In genomic region chr5:73255321-73256251, GRCm38 (mm10) we compare ENCODE assay signal across 8 mouse cellular contexts. TPM values are rescaled to one million over a fixed set of nuclear protein-coding genes. Genes with fewer than 3 reads are reported as not detected.
A peak's percentile ranks its signal among the peaks of the same experiment; 100 is the strongest.
DNase-seq lines count a peak whose midpoint lies in the region; ATAC-seq lines count a peak whose summit lies in the region.

No protein-coding gene starts in this region.

- no peaks in the 10 kb centered on the region for H3K36me3 ChIP-seq in hindbrain, embryonic 11.5 days (ENCODE audit: control insufficient read depth, insufficient read depth, low read length)

- no peaks in the 10 kb centered on the region; the same call in 1 of the 2 replicates for H3K4me1 ChIP-seq in hindbrain, embryonic 11.5 days (replicated peaks; ENCODE audit: control insufficient read depth, insufficient read depth, low read length)

- H3K9me3 ChIP-seq in hindbrain, embryonic 11.5 days (ENCODE audit: control insufficient read depth, low read length), result no peaks in the 10 kb centered on the region

- H3K9ac ChIP-seq in hindbrain, embryonic 11.5 days (ENCODE audit: low read depth, low read length), result peak overlapping the region; percentile 77

- peak; percentile 71 for ATAC-seq in hindbrain, embryonic 11.5 days (ENCODE audit: low FRiP score)

- peak; percentile 54 for DNase-seq in R1 (ENCODE audit: low read depth, low spot score)
- peak; percentile 70 for DNase-seq in cerebellum, adult 9-11 months
- peak; percentile 25 to 69 for DNase-seq in frontal cortex, postnatal 10 days (ENCODE audit: low spot score in 2 of 2)
- peak; percentile 79 for DNase-seq in hindbrain, embryonic 11.5 days (ENCODE audit: low spot score)
- DNase-seq in layer of hippocampus, postnatal 25 days (ENCODE audit: extremely low spot score in 1 of 2, low spot score in 1 of 2), result peak; percentile 51 to 58
- peak; percentile 47 for DNase-seq in lung, postnatal 25 days (ENCODE audit: low spot score)
- peak; percentile 37 for DNase-seq in retina, postnatal 7 days (ENCODE audit: low read depth, low spot score)
- DNase-seq in urinary bladder, postnatal 14 days (ENCODE audit: low spot score), result peak; percentile 53

- WGBS in hindbrain, embryonic 11.5 days, result under 1% methylated on average over 92 of the region's 129 CpGs

- peak overlapping the region; percentile 56 for H3K4me2 ChIP-seq in hindbrain, embryonic 11.5 days (replicated peaks; ENCODE audit: low read depth, low read length)

- peak overlapping the region; percentile 93 for H3K4me3 ChIP-seq in hindbrain, embryonic 11.5 days (ENCODE audit: low read depth, low read length)

- no peaks in the 10 kb centered on the region for H3K27me3 ChIP-seq in hindbrain, embryonic 11.5 days (ENCODE audit: control insufficient read depth, insufficient read depth, low read length)

- peak overlapping the region; percentile 93 for H3K27ac ChIP-seq in hindbrain, embryonic 11.5 days (ENCODE audit: low read depth, low read length)

RNA-seq across cellular contexts. Expression of gene Fryl, which starts 0.8 kb away (rescaled TPM):
- polyA plus RNA-seq in hindbrain, embryonic 11.5 days (2014; fragmentation: Nextera tagmentation; extraction: Ambion mirVana), result 40.2 and 53.2 TPM in 2 replicates
- 10 to 100 TPM; 60.0 to 65.0 TPM for total RNA-seq in layer of hippocampus, postnatal 25 days (2021)

RNA-seq across cellular contexts. Expression of gene Ociad1, which starts 37.0 kb away (rescaled TPM):
- 148 and 177 TPM in 2 replicates for polyA plus RNA-seq in hindbrain, embryonic 11.5 days (2014; fragmentation: Nextera tagmentation; extraction: Ambion mirVana)
- 100 to 1,000 TPM; 454 to 476 TPM for total RNA-seq in layer of hippocampus, postnatal 25 days (2021)

Comparison
In these comparisons a context has a peak if more than half of its experiments do, and no peak if none do; other contexts are left out.
1. Peak in every context shown above with its lines: DNase-seq, ATAC-seq, H3K4me3 ChIP-seq and H3K27ac ChIP-seq.